Mouse (Mus musculus): ENCODE measurements around the gene 4931428L18Rik.

Gene 4931428L18Rik

DNA sequence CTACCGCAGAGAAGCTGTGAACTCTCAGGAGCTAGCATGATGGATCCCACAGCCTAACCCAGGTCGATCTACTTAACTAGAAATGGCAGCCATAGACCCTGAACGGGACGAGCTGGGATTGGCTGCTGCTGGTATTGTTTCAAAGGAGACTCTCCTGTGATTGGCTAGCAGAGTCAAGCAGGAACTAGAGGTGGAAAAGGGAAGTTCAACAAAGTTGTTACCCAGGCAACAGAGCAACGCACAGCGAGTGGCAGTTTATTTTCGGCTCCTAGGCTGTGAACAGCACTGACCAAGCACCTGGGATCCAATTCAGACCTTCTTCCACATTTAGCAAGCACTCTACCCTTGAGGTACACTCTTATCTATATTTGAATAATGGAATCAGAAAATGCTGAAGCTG lies at the start of gene 4931428L18Rik, which contains the start of gene Pih1d3:
Gene 4931428L18Rik, minus strand, starts transcription at position 121 of the 400 bp plus-strand sequence.
Gene Pih1d3, plus strand, starts transcription at position 275 of the 400 bp plus-strand sequence.
- DNase-seq, result no peak

GRCm38 (mm10) chr1:31260218-31260923 lies 37.9 kb upstream of the 4931428L18Rik start:
- DNase-seq, result no peak

- DNase-seq, result peak in 1 of 2 experiments; percentile 6
These were observed 11.0 kb upstream of the 4931428L18Rik start for GRCm38 (mm10) chr1:31233319-31234036.

DNA sequence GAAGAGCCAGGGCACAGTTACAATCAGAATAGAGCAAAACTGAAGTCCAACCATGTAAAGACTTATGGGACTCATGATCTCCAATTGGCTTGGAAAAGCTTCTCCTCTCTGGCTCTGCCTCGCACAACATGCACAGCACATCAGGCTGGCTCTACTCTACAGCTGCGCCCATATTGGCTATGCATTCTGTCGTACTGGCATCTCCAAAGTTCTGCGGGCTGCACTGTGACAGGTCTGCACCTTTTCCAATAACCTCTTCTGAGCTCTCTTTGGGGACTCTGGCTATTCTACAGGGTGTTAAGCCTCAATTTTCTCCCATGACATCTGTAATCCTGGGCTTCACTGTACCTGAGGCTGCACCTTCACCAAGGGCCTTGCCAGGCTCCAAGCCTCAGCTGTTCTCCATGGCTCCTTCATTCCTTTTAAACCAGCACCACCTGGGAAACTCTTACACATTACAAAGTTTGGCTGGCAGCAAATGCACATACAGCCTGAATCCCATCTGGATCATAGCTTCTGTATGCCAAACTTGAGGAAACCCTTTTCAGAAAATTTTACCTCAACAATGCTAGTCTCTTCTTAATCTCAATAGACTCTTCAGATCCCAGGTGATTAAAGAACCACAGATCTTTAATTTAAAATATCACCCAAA lies 1.8 kb downstream of the 4931428L18Rik start:
- DNase-seq, result no peak

DNA sequence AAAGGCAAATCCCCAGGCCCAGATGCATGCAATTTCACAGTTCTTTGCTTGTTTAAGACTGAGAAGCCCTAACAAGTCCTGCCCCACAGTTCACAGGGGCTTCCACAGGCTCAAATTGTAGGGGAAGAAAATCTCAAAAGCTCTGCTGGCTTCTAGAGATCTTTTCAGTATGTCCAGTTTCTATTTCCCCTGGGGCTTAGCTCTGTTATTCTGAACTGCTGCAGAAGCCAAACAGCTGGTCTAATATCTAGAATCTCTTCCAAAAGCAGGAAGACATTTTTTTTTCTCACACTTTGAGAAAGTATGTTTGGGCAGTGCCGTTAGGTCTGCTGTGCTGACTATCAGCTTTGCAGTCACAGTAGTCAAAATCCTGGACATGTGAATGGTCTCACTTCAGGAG lies 7.7 kb downstream of the 4931428L18Rik start:
- DNase-seq, result no peak

- DNase-seq, result peak; percentile 49 to 54
These were observed 12.3 kb downstream of the 4931428L18Rik start for GRCm38 (mm10) chr1:31210144-31210543.

GRCm38 (mm10) chr1:31205770-31206169 lies 16.7 kb downstream of the 4931428L18Rik start:
- no peak for DNase-seq

DNA sequence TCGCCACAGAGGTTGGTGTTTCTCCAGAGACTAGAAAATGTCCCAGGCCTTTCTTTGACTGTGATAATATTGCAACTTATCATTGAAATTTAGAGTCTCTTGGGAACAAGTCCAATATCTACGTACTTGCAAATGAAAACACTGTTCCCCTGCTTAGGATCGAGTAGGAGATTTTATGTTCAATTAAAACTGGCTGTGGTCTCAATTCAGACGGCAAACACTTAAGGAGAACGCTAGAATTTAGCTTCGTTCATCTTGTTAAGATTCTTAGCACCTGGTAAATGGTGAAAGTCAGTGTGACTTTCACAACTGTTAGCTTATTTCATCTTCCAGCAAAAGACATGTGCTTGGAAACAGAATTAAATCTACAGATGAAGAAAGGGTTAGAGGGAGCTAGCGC lies 17.1 kb downstream of the 4931428L18Rik start:
- no peak for DNase-seq

DNA sequence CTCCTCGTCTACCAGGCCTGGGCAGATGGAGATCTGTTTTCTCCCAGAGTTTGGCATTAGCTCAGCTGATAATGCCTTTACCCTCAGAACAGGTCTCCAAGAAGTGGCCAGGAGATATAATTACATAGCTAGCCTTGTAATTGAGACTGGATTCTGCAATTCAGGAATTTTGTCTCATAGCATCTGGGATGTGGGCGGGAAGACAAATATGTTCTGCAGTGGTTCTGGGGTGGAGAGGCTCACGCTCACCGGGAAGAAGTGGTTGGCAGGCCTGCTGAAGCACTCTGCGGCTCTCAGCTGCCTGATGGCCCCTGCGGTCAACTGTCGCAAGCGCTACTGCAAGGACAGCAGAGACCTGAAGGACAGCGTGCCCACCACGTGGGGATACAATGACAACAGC lies 18.7 kb downstream of the 4931428L18Rik start:
- no peak for DNase-seq

- no peak for DNase-seq
These were observed 25.5 kb downstream of the 4931428L18Rik start for GRCm38 (mm10) chr1:31196959-31197358.

- DNase-seq, result no peak
These were observed 26.9 kb downstream of the 4931428L18Rik start for GRCm38 (mm10) chr1:31195633-31196032.

GRCm38 (mm10) chr1:31190237-31190866 lies 32.1 kb downstream of the 4931428L18Rik start:
- no peak for DNase-seq

- peak; percentile 15 to 21 for DNase-seq
These were observed 44.2 kb downstream of the 4931428L18Rik start for GRCm38 (mm10) chr1:31178264-31178663.

- DNase-seq, result no peak
These were observed 46.4 kb downstream of the 4931428L18Rik start, which contains the start of gene Lgsn for GRCm38 (mm10) chr1:31176101-31176500. Lgsn (plus strand) TSS chr1:31176401.

DNA sequence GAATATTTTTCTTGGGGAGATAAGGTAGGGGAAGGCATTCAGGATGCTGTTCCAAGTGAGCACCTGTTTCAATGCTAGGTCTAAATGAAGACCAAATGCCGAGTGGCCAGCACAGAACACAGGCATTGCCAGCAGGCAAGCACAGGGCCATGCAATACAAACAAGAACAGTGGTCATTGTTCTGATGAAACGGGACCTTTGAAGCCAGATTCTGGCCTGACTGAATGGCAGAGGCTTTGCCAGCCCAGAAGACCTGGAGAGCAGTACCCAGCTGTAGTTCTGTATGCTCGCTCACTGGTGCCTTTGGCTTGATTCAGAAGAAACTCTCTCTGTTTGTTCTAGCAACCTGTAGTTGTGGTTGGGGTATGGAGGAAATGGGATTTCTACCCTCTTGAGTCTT lies 47.1 kb downstream of the 4931428L18Rik start:
- no peak for DNase-seq

DNA sequence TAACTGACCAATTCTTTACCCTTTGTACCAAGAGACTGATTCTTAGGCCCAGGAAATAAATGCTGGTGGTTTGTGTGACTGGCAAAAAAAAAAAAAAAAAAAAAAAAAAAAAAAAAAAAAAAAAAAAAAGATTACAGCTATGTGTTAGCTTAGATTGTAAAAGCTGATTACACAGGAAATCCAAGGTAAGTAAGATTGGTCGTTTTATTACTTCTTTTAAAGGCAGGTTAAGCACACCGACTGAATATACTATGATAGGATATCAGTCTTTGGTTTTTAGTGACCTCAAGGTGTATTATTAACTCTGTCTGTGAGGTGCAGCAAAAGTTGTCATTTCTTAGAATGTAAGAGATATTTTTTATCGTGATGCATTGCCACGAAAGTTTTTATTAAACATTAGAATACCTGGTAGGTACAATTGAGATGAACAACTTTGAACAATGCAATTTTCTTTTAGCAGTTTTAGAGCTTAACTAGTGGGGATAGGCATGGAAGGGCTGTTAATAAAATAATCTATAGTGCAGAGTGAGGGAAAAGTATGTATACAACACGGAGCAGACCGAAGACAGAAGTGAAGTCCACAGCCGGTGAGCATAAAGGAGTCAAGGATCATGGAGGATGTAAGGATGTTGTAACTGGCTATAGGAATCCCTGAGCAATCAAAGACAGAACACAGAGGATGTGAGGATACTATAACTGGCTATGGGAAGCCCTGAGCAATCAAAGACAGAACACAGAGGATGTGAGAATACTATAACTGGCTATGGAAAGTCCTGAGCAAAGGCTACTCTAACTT lies 57.0 kb downstream of the 4931428L18Rik start:
- no peak for DNase-seq

DNA sequence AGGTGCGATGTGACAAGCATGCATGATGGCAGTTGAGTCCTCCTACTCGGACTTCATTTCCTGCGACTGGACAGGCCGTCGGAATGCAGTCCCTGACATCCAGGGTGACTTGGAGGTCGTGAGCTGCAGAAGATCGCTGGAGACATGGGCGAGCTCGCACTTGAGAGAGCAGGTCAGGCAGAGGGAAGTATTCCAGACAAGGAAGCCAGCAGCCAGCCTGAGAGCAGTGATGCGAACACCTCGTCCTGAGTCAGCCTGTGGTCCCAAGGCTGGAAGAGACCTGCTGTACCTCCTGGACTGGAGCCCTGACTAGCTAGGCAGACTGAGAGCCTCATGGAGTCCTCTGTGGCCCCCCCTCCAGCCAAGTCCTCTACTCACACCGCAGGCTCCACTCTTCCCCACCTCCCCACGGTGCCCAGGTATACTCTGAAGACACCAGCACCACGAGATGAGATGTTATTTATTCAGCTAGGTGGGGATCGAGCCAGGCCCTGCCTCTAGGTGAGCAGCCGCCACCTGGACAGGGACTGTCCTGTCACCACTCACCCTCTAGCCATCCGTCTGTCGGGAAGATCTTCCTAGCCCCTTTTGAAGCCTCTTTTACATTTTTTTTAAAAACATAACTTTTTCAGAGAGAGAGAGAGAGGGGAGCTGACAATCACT lies 57.8 kb downstream of the 4931428L18Rik start:
- DNase-seq, result no peak

- DNase-seq, result no peak
These were observed 65.6 kb downstream of the 4931428L18Rik start for GRCm38 (mm10) chr1:31156884-31157283.

DNA sequence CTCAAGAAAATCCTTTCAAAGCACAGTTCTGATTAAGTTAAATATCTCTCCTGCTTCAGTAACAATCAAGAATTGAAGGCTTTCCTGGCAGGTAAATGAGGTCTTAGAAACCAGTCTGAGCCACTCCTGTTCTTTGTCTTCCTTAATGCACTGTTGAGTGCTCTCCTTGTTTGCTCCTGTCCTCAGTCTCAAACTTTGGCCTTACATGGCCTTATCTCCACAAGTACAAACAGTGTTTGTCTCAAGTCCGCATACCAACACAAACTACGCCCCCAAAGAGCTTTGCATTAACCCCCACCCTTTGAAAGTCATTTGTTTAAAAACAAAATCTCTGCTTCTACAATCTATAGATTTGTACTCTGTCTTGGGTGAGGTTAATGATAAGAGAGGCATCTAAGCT lies 66.3 kb downstream of the 4931428L18Rik start:
- no peak for DNase-seq

GRCm38 (mm10) chr1:31153793-31154349 lies 68.6 kb downstream of the 4931428L18Rik start:
- peak; percentile 40 to 42 for DNase-seq

- no peak for DNase-seq
These were observed 69.6 kb downstream of the 4931428L18Rik start for GRCm38 (mm10) chr1:31152799-31153426.

All from cerebellum, adult 18-20 months (tissue).